ENCODE assay signal across 36 mouse cellular contexts in the genomic region with DNA sequence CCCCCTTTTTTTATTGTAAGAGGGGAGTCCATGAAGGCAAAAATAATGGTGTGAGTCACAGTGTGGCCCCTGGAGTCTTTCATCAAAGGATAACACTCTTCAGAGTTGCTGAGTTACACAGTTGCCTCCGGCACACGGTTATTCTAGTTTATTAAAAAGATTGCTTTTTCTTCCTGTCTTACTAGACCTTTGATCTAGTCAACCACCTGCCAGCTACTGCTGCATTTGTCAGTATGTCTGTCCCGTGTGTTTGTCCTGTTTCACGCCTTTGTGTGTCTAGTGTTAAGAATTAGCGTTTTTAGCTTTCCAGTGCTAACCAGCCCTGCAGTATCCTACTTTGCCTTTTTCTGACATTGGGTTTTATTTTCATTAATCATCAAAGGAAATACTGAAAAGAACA. TPM values are rescaled to one million over a fixed set of nuclear protein-coding genes. Genes with fewer than 3 reads are reported as not detected.
"Had no signal": no experiment of that assay in that cellular context is flagged by ENCODE, and none has a peak within 500 bp of the region (broad histone marks: within the 10 kb centered on the region; RNA-seq: fewer than 3 reads in every experiment).

No protein-coding gene starts in this region.

- H3K4me1 ChIP-seq: heart, embryonic 10.5 days; heart, embryonic 12.5 days; heart, embryonic 13.5 days; heart, embryonic 15.5 days; hindbrain, embryonic 10.5 days; hindbrain, embryonic 12.5 days; hindbrain, embryonic 13.5 days; hindbrain, embryonic 15.5 days; intestine, embryonic 15.5 days; kidney, embryonic 15.5 days had no signal

- H3K9ac ChIP-seq: heart, embryonic 12.5 days; heart, embryonic 13.5 days; heart, embryonic 15.5 days; hindbrain, embryonic 12.5 days; hindbrain, embryonic 13.5 days; hindbrain, embryonic 14.5 days; hindbrain, embryonic 15.5 days; intestine, embryonic 15.5 days; kidney, embryonic 15.5 days had no signal

- H3K36me3 ChIP-seq: heart, embryonic 10.5 days; heart, embryonic 12.5 days; heart, embryonic 13.5 days; heart, embryonic 15.5 days; hindbrain, embryonic 10.5 days; hindbrain, embryonic 12.5 days; hindbrain, embryonic 13.5 days; hindbrain, embryonic 15.5 days; intestine, embryonic 15.5 days; kidney, embryonic 15.5 days had no signal

- H3K27me3 ChIP-seq: heart, embryonic 12.5 days; heart, embryonic 13.5 days; heart, embryonic 15.5 days; hindbrain, embryonic 12.5 days; hindbrain, embryonic 13.5 days; hindbrain, embryonic 15.5 days; intestine, embryonic 15.5 days; kidney, embryonic 15.5 days had no signal

- H3K4me3 ChIP-seq: heart, embryonic 10.5 days; heart, embryonic 12.5 days; heart, embryonic 13.5 days; heart, embryonic 15.5 days; hindbrain, embryonic 10.5 days; hindbrain, embryonic 12.5 days; hindbrain, embryonic 13.5 days; hindbrain, embryonic 15.5 days; intestine, embryonic 15.5 days; kidney, embryonic 15.5 days; layer of hippocampus, adult 2 months had no signal

- DNase-seq: heart, postnatal 10 days; heart, postnatal 4 days; kidney, adult 18-20 months; kidney, adult 2 months; kidney, adult 8-10 months; layer of hippocampus, adult 9-11 months; layer of hippocampus, postnatal 36 days had no signal

- H3K27ac ChIP-seq: heart, embryonic 10.5 days; heart, embryonic 13.5 days; heart, embryonic 15.5 days; hindbrain, embryonic 10.5 days; hindbrain, embryonic 12.5 days; hindbrain, embryonic 13.5 days; hindbrain, embryonic 14.5 days; hindbrain, embryonic 15.5 days; hindbrain, postnatal 0 days; intestine, embryonic 15.5 days; kidney, embryonic 15.5 days; kidney, postnatal 0 days; layer of hippocampus, adult 2 months had no signal

RNA-seq across cellular contexts. Expression of a gene that starts 8.2 kb away (rescaled TPM):
- total RNA-seq: heart, adult 8-10 months; heart, postnatal 10 days; heart, postnatal 14 days; heart, postnatal 25 days; heart, postnatal 36 days; heart, postnatal 4 days; hematopoietic stem cell, adult 5-6 weeks had no signal
- polyA plus RNA-seq: heart, embryonic 12.5 days; heart, embryonic 15.5 days; heart, embryonic 16.5 days; heart, postnatal 0 days; hindbrain, embryonic 10.5 days; hindbrain, embryonic 11.5 days; hindbrain, embryonic 12.5 days; inflammation-experienced regulatory T-cells, adult 6 months; intestine, embryonic 14.5 days; intestine, embryonic 15.5 days; intestine, embryonic 16.5 days; intestine, postnatal 0 days; kidney, adult 2 months; kidney, embryonic 14.5 days; kidney, embryonic 15.5 days; kidney, embryonic 16.5 days; kidney, postnatal 0 days; large intestine, adult 2 months had no signal

RNA-seq across cellular contexts. Expression of a gene that starts 58.9 kb away (rescaled TPM):
- total RNA-seq: heart, postnatal 36 days had no signal
